Mouse (Mus musculus): ENCODE results near the gene Ace. TPM values are rescaled to one million over a fixed set of nuclear protein-coding genes. Genes with fewer than 3 reads are reported as not detected.

The Ace gene
- polyA plus RNA-seq, 1 experiment from 2014 or later = 0.02 TPM

DNA sequence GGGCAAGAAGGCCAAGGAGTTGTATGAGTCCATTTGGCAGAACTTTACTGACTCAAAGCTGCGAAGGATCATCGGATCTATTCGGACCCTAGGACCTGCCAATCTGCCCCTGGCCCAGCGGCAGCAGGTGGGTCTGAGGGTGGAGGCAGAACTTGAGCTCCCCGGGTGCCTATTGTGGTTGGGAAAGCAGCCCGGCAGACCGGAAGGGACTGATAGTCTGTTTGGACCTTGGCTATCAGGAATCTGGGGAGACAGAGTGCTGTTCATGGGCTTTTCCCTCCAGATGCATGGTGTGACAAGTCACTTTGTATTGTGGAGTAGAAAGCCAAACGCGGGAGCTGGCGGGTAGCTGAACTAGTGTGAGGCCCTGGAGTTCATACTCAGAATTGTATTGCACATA, 1.2 kb downstream of the Ace start:
- Histone ChIP-seq H3K9ac (no peak overlapping the region), H3K27me3 (peaks cover 73% of the 10 kb centered on the region), H3K4me1 (replicated peaks) (peaks cover 4% of the 10 kb centered on the region; the same call in 1 of the 2 replicates), H3K27ac (no peak overlapping the region), H3K4me3 (replicated peaks) (no peak overlapping the region), H3K9me3 (replicated peaks) (no peaks in the 10 kb centered on the region), H3K4me2 (no peak overlapping the region), H3K36me3 (no peaks in the 10 kb centered on the region)
- DNase-seq (no peak), ATAC-seq (ENCODE audit: low read depth) (no peak)
- WGBS (ENCODE audit: insufficient replicate concordance) = 44% methylated on average over 10 of the region's 10 CpGs

GRCm38 (mm10) chr11:105969516-105969915, 1.8 kb downstream of the Ace start:
- H3K27ac ChIP-seq = no peak overlapping the region
- H3K9me3 ChIP-seq (replicated peaks) = no peaks in the 10 kb centered on the region
- H3K4me3 ChIP-seq (replicated peaks) = no peak overlapping the region
- no peak overlapping the region for H3K4me2 ChIP-seq
- DNase-seq = no peak
- H3K9ac ChIP-seq = no peak overlapping the region
- H3K36me3 ChIP-seq = no peaks in the 10 kb centered on the region
- WGBS (ENCODE audit: insufficient replicate concordance) = 21% methylated on average over 1 of the region's 1 CpGs
- H3K27me3 ChIP-seq = peaks cover 70% of the 10 kb centered on the region
- peaks cover 4% of the 10 kb centered on the region; the same call in 1 of the 2 replicates for H3K4me1 ChIP-seq (replicated peaks)
- ATAC-seq (ENCODE audit: low read depth) = no peak

GRCm38 (mm10) chr11:105974593-105974992, 6.8 kb downstream of the Ace start:
- WGBS (ENCODE audit: insufficient replicate concordance) = 70% methylated on average over 6 of the region's 6 CpGs
- H3K9ac ChIP-seq = no peak overlapping the region
- no peak for ATAC-seq (ENCODE audit: low read depth)
- no peak overlapping the region for H3K27ac ChIP-seq
- peaks cover 45% of the 10 kb centered on the region for H3K27me3 ChIP-seq
- no peaks in the 10 kb centered on the region for H3K9me3 ChIP-seq (replicated peaks)
- no peak overlapping the region for H3K4me2 ChIP-seq
- H3K36me3 ChIP-seq = no peaks in the 10 kb centered on the region
- DNase-seq = no peak
- no peak overlapping the region for H3K4me3 ChIP-seq (replicated peaks)
- H3K4me1 ChIP-seq (replicated peaks) = no peaks in the 10 kb centered on the region

- Histone ChIP-seq H3K9me3 (replicated peaks) (no peaks in the 10 kb centered on the region), H3K36me3 (no peaks in the 10 kb centered on the region), H3K4me3 (replicated peaks) (no peak overlapping the region), H3K27ac (no peak overlapping the region), H3K9ac (no peak overlapping the region), H3K27me3 (peaks cover 40% of the 10 kb centered on the region), H3K4me2 (no peak overlapping the region), H3K4me1 (replicated peaks) (no peaks in the 10 kb centered on the region)
- WGBS (ENCODE audit: insufficient replicate concordance) = 42% methylated on average over 3 of the region's 3 CpGs
- no peak for DNase-seq
- ATAC-seq (ENCODE audit: low read depth) = no peak
Observed at GRCm38 (mm10) chr11:105975050-105975449, 7.3 kb downstream of the Ace start.

DNA sequence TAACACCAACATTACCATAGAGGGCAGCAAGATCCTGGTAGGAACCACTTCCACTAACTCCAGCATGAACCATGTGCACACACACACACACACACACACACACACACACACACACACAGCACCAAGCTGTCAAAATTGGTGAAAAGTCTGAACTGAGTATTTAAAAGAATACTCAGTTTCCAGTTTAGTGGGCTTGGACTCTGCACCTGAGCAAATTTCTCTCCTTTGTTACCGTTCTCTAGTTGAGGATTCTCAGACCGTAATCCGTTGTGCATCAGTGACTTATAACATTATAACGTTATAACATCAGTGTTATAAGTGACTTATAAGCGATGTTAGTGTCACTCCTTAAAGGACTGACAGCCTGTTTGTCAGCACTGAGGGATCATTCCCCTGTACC, 7.9 kb downstream of the Ace start:
- Histone ChIP-seq H3K27me3 (peaks cover 34% of the 10 kb centered on the region), H3K9me3 (replicated peaks) (no peaks in the 10 kb centered on the region), H3K27ac (no peak overlapping the region), H3K4me3 (replicated peaks) (no peak overlapping the region), H3K4me1 (replicated peaks) (no peaks in the 10 kb centered on the region), H3K9ac (no peak overlapping the region), H3K36me3 (no peaks in the 10 kb centered on the region), H3K4me2 (no peak overlapping the region)
- ATAC-seq (ENCODE audit: low read depth) (no peak), DNase-seq (no peak)
- WGBS (ENCODE audit: insufficient replicate concordance) = 74% methylated on average over 5 of the region's 5 CpGs

DNA sequence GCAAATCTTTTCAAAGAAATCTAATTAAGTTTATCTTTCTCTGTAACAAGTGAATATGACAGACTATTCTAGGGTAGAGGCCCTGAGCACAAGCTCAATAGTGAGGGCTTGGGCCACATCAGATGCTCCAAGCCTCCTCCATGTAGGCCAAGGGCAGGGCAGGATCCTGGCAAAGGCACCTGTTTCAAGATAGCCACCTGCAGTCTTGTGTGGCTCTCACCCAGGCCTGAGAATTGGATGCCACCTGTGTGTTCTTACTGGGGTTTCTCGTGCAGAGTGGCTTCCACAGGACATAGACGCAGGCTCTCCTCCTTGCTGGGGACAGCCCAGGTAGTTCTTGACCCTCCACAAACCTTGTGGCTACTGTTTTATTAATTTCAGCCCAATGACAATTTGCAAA, 10.5 kb downstream of the Ace start:
- DNase-seq (no peak), ATAC-seq (ENCODE audit: low read depth) (no peak)
- H3K36me3 ChIP-seq = no peaks in the 10 kb centered on the region
- no peak overlapping the region for H3K27ac ChIP-seq
- no peak overlapping the region for H3K9ac ChIP-seq
- H3K4me1 ChIP-seq (replicated peaks) = no peaks in the 10 kb centered on the region
- H3K27me3 ChIP-seq = peaks cover 16% of the 10 kb centered on the region
- no peak overlapping the region for H3K4me2 ChIP-seq
- WGBS (ENCODE audit: insufficient replicate concordance) = 71% methylated on average over 2 of the region's 2 CpGs
- no peak overlapping the region for H3K4me3 ChIP-seq (replicated peaks)
- no peaks in the 10 kb centered on the region for H3K9me3 ChIP-seq (replicated peaks)

DNA sequence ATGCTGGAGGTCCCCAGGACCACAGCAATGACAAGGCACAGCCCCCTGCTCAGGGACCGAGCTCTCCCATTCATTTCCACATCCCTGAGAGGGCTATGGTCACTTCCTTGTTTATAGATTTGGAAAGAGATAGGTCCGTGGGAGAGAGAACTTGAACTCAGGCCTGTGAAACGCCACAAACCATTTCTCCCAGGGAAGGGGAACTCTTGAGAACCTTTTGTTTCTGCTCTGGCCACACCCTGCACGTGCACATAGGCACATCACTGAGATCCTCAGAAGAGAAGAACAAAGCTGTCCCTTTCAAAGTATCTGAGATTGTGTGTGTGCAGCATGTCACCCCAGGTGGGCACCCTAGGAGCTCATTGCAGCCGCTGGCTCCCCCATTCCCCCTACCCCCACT, 10.9 kb downstream of the Ace start:
- no peak for ATAC-seq (ENCODE audit: low read depth)
- Histone ChIP-seq H3K27ac (no peak overlapping the region), H3K27me3 (peaks cover 16% of the 10 kb centered on the region), H3K36me3 (no peaks in the 10 kb centered on the region), H3K4me1 (replicated peaks) (no peaks in the 10 kb centered on the region), H3K9ac (no peak overlapping the region), H3K4me3 (replicated peaks) (no peak overlapping the region), H3K4me2 (no peak overlapping the region), H3K9me3 (replicated peaks) (no peaks in the 10 kb centered on the region)
- no peak for DNase-seq
- WGBS (ENCODE audit: insufficient replicate concordance) = 32% methylated on average over 5 of the region's 5 CpGs

GRCm38 (mm10) chr11:105984452-105984851, 16.7 kb downstream of the Ace start:
- WGBS (ENCODE audit: insufficient replicate concordance) = 65% methylated on average over 4 of the region's 4 CpGs
- Histone ChIP-seq H3K4me2 (no peak overlapping the region), H3K9me3 (replicated peaks) (no peaks in the 10 kb centered on the region), H3K27me3 (peaks cover 4% of the 10 kb centered on the region; the same call in 1 of the 2 replicates), H3K27ac (no peak overlapping the region), H3K9ac (no peak overlapping the region), H3K4me3 (replicated peaks) (no peak overlapping the region), H3K36me3 (no peaks in the 10 kb centered on the region), H3K4me1 (replicated peaks) (no peaks in the 10 kb centered on the region; the same call in 1 of the 2 replicates)
- DNase-seq = no peak
- no peak for ATAC-seq (ENCODE audit: low read depth)

DNA sequence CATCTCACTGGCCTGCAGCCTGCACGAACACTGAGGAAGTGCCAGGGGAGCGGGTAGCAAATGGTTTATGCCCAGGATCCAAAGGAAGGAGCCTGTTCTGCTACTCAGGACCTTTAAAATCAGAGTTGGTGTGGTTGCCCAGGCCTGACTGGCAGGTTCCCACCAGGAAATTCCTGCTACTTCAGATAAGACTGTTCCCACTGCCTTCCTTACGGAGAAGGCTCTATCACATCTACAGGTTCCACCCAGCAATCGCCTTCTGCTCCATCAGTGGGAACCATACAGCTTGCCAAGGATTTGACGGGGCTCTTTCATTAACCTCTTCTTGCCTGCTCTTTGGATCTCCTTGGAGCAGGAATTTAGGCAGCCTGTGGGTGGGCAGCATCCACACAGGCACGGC, 19.7 kb downstream of the Ace start:
- 0 out of 2 replicates have a peak, but pooled peaks cover 4% of the 10 kb centered on the region for H3K27me3 ChIP-seq
- H3K36me3 ChIP-seq = no peaks in the 10 kb centered on the region
- H3K9ac ChIP-seq = no peak overlapping the region
- H3K27ac ChIP-seq = no peak overlapping the region
- H3K9me3 ChIP-seq (replicated peaks) = no peaks in the 10 kb centered on the region
- H3K4me3 ChIP-seq (replicated peaks) = no peak overlapping the region
- no peak overlapping the region for H3K4me2 ChIP-seq
- no peak for DNase-seq
- 39% methylated on average over 6 of the region's 6 CpGs for WGBS (ENCODE audit: insufficient replicate concordance)
- no peak for ATAC-seq (ENCODE audit: low read depth)
- H3K4me1 ChIP-seq (replicated peaks) = no peaks in the 10 kb centered on the region; the same call in 1 of the 2 replicates

GRCm38 (mm10) chr11:105989446-105989845, 21.7 kb downstream of the Ace start:
- Histone ChIP-seq H3K27me3 (0 out of 2 replicates have a peak, but pooled peaks cover 3% of the 10 kb centered on the region), H3K4me3 (replicated peaks) (no peak overlapping the region), H3K4me1 (replicated peaks) (no peaks in the 10 kb centered on the region; the same call in 1 of the 2 replicates), H3K9me3 (replicated peaks) (no peaks in the 10 kb centered on the region), H3K9ac (no peak overlapping the region), H3K36me3 (no peaks in the 10 kb centered on the region), H3K4me2 (no peak overlapping the region), H3K27ac (no peak overlapping the region)
- ATAC-seq (ENCODE audit: low read depth) = no peak
- 57% methylated on average over 6 of the region's 6 CpGs for WGBS (ENCODE audit: insufficient replicate concordance)
- DNase-seq = no peak

DNA sequence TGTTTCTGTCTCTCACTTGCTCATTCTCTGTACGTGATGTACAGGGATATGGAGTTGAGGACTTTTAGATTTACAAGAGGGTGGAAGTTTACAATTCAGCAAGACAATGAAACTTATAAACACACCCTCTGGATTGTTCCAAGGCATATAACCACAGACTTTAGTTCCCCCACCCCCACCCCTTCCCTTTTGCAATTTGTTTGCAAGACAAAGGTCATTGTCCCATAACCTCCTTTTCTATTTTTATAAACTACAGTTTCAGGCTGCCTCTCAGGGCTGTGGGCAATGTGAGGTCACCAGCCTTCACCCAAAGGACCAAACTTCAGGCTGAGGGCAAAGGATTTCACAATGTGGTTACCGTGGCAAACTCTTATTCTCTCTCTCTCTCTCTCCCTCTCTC, 22.5 kb downstream of the Ace start:
- ATAC-seq (ENCODE audit: low read depth) (0 out of 2 replicates have a peak, but pooled peaks have one; percentile 31), DNase-seq (no peak)
- Histone ChIP-seq H3K9ac (no peak overlapping the region), H3K9me3 (replicated peaks) (no peaks in the 10 kb centered on the region), H3K36me3 (no peaks in the 10 kb centered on the region), H3K27ac (no peak overlapping the region), H3K4me2 (no peak overlapping the region), H3K4me3 (replicated peaks) (no peak overlapping the region), H3K27me3 (no peaks in the 10 kb centered on the region), H3K4me1 (replicated peaks) (no peaks in the 10 kb centered on the region; the same call in 1 of the 2 replicates)
- 15% methylated on average over 2 of the region's 2 CpGs for WGBS (ENCODE audit: insufficient replicate concordance)

DNA sequence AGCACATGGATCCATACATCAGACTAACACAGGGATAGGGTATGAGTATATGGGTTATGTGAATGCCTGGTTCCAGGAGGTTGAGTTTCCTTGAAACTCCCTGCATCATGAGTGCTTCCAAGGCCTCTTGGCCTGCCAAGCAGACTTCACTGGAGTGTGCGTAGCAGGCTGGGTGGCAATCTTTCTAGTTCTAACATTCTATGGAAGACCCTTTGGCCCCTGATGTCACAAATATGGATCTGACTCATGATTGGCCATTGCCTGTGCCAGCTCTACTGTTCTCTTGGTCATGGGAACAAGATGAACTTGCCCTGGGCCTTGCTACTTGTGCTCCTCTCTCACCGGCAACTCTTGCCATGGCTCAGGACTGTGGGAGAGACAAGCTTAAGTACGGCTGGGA, 26.6 kb downstream of the Ace start, which contains the start of gene Ace3:
Gene Ace3, plus strand, starts transcription at position 301 of the 400 bp plus-strand sequence.
- H3K4me3 ChIP-seq (replicated peaks) = no peak within 1 kb of the TSS
- no peaks in the 10 kb centered on the region for H3K36me3 ChIP-seq
- no peak within 1 kb of the TSS for H3K9ac ChIP-seq
- peaks cover 25% of the 10 kb centered on the region for H3K27me3 ChIP-seq
- H3K4me2 ChIP-seq = no peak within 1 kb of the TSS
- H3K4me1 ChIP-seq (replicated peaks) = no peaks in the 10 kb centered on the region; the same call in 1 of the 2 replicates
- ATAC-seq (ENCODE audit: low read depth) = no peak
- DNase-seq = no peak
- 82% methylated on average over 3 of the region's 3 CpGs for WGBS (ENCODE audit: insufficient replicate concordance)
- H3K27ac ChIP-seq = no peak within 1 kb of the TSS
- no peaks in the 10 kb centered on the region for H3K9me3 ChIP-seq (replicated peaks)

Measured in liver, embryonic 13.5 days (tissue).